Mouse (Mus musculus) cortical plate, adult 2 months (tissue): ENCODE results near the gene Pfn1. TPM values are rescaled to one million over a fixed set of nuclear protein-coding genes. Genes with fewer than 3 reads are reported as not detected.

Experiments used
- H3K27ac ChIP-seq: fragments of 200-500 bp; 2 replicates; pipeline ENCODE4 v1.5.1; 2012; ENCODE audit warnings: low read length, control low read depth, inconsistent platforms; ENCODE audit not compliant: insufficient read depth
- H3K4me1 ChIP-seq: fragments of 200-500 bp; 2 replicates; pipeline ENCODE4 v1.6.1; 2011; ENCODE audit warnings: low read length; ENCODE audit not compliant: control insufficient read depth, insufficient read depth
- H3K4me3 ChIP-seq: fragments of 200-500 bp; 2 replicates; pipeline ENCODE4 v1.5.1; 2011; ENCODE audit warnings: mild to moderate bottlenecking, low read length, control low read depth; ENCODE audit not compliant: insufficient read depth
- CTCF ChIP-seq: fragments of 200-500 bp; IDR thresholded peaks from 2 replicates; pipeline ENCODE4 v1.5.1; 2011; ENCODE audit warnings: mild to moderate bottlenecking, control low read depth, low read length; ENCODE audit not compliant: insufficient read depth; ENCODE audit errors: extremely low read depth
- POLR2A ChIP-seq: fragments of 200-500 bp; IDR thresholded peaks from 2 replicates; pipeline ENCODE4 v1.6.1; 2011; ENCODE audit warnings: mild to moderate bottlenecking, low read length, control low read depth; ENCODE audit not compliant: insufficient read depth; ENCODE audit errors: extremely low read depth
- polyA plus RNA-seq: library from polyadenylated mRNA; depleted of rRNA; stranded (reverse); fragments of >200 nt; gene quantifications from 2 replicates; pipeline ENCODE4 v1.2.3, GENCODE M21; 2012; rRNA removed

Gene Pfn1
- polyA plus RNA-seq: 270 and 277 TPM in 2 replicates

DNA sequence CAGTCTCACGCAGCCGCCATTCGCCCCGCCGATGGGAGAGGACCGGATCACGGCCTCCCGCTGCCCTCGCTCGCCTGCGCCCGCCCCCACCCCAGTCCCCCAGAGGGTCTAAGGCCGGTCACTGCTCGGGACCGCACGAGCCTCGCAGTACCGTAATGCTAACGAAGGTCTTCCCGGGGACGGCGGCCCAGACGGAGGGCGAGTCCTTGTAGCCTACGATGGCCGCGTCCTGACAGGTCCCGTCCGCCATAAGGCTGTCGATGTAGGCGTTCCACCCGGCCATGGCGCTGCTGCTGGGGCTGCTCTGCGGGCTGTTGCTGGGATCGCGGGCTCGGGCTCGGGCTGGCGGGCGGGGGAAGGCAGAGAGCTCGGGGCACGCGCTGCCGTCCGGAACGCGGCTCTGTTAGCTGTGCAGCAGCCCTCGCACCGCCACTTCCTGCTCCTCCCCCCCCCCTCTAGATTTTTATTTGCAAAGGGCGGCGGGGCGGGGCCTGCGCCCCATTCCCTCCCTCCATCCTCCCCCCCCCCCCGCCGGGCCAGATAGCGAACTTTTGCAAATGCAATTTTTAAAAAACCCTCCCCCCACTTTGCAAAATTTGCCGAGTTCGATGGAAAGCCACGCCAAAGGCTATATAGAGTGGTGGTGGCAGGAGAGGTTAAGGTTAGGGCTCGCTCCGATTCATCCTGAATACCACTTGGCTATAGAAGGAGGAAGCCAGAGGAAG, at the start of gene Pfn1:
Gene Pfn1 (minus strand): TSS at position 447 of the 725 bp plus-strand sequence.
- TF ChIP-seq CTCF: no peak
- TF ChIP-seq POLR2A: peak; percentile 69
- peaks cover 1% of the 10 kb centered on the region; the same call in 1 of the 2 replicates for H3K4me1 ChIP-seq
- peak within 1 kb of the TSS; percentile 100 for H3K27ac ChIP-seq
- peak within 1 kb of the TSS; percentile 100 for H3K4me3 ChIP-seq

DNA sequence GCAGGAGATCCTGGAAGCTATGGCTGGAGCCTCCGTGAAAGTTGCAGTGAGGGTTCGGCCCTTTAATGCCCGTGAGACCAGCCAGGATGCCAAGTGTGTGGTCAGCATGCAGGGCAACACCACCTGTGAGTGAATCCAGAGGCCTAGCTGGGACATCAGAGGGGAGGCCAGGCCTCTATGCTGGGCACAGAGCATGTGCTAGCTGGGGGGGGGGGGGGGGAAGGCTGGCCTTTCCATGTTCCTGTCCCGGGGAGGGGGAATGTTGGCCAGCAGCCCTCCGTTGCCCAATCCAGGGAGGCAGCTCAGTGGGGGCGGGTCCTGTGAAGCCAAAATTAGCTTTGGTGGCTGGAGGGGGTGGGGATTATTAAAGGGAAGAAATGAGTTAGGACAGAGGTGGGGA, 48.3 kb upstream of the Pfn1 start:
- TF ChIP-seq CTCF: no peak
- no peak for TF ChIP-seq POLR2A
- H3K4me3 ChIP-seq: no peak overlapping the region; the same call in 1 of the 2 replicates
- peaks cover 2% of the 10 kb centered on the region; the same call in 1 of the 2 replicates for H3K4me1 ChIP-seq
- H3K27ac ChIP-seq: no peak overlapping the region

DNA sequence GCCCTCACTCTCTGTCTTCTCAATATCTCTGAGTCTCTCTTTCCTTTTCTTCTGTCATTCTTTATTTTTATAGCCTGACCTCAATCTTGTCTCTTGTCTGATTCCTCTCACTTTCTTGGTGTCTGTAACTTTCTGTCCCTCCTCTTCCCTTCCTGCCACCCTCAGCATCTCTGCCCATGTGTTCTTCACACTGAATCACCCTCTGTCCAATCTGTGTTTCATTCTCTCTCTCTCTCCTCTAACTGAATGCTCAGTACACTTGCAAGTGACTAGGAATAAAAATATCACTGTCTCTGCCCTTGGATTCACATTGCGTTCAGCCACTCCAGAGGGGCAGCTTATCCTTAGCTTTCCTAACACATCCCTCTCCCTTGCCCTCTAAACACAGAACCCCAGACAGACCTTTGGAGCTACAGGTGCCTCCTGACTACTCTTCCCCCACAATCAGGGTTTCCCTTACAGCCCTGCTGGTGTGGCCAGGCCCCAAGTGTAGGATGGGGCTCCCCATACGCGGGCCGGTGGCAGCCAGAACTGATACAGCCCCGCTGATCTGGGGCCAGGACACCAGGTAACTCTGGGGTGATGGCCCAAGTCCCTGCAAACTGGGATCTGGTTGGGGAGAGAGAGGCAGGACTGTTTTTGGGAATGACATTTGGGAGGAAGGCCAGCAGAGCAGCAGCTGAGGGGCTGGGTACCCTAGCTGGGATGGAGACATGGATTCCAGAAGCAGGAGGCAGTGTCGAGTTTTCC, 47.7 kb upstream of the Pfn1 start:
- Histone ChIP-seq H3K4me3 (peak overlapping the region; percentile 84; the same call in 1 of the 2 replicates), H3K27ac (0 out of 2 replicates have a peak overlapping the region, but pooled peaks have one; percentile 32), H3K4me1 (peaks cover 2% of the 10 kb centered on the region; the same call in 1 of the 2 replicates)
- TF ChIP-seq POLR2A (no peak), CTCF (no peak)

DNA sequence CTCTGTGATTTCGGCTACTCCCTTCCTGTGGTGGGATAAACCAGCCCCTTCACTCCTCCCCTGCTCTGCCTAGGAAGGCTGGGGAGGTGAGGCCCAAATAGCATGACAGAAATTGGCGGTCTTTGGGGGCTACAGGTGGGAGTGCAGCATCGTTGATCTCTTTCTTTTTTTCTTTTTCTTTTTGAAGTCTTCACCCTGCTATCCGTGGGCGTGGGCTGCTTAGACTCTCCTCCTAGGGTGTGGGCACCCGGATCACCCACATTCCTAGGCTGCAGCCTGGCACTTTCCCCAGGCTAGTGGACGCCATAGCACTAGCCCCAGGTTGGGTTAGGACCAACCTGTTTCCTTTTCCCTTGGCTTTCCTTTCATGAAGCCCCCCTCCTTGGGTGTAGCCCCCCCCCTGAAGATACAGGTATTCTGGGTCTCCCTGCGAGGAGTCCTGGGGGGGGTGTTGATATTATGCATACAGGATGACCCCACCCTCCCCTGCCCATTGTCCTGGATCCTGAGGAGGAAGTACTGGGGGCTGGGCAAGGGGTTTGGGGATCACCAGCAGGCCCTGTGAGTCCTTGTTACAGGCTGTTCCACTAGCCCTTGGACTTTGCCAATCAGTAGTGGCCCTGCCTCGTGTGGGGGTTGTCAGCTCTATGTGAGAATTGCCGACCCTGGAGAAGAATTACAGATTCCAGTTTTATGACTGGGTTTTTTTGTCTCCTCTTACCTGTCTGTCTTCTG, 46.9 kb upstream of the Pfn1 start:
- peak overlapping the region; percentile 87 for H3K27ac ChIP-seq

DNA sequence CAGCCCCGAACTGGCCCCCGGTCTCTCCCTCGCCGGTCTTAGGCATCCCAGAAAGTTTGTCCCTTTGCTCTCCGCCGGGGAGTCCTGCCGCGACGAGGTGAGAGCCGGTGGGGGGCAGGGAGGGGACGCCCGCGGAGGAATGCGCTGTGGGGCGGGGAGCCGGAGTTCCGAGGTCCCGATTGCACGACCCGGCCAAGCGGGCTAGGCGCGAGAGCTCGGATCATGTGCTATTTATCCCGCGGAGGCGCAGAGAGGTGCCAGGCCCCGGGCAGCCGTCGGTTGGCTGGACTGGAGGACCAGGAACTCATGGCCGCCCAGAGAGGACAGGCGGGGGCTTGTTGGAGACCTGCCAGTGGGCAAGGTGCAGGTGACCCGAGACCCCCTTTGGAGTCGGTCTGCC, 46.2 kb upstream of the Pfn1 start:
- peak overlapping the region; percentile 87 for H3K27ac ChIP-seq
- TF ChIP-seq POLR2A: no peak
- no peak for TF ChIP-seq CTCF
- H3K4me3 ChIP-seq: peak overlapping the region; percentile 84
- peaks cover 2% of the 10 kb centered on the region; the same call in 1 of the 2 replicates for H3K4me1 ChIP-seq

More for the DNA sequence above, 46.9 kb upstream of the Pfn1 start:
- Histone ChIP-seq H3K4me3 (peak overlapping the region; percentile 84), H3K4me1 (peaks cover 2% of the 10 kb centered on the region; the same call in 1 of the 2 replicates)
- no peak for TF ChIP-seq CTCF
- TF ChIP-seq POLR2A: no peak

DNA sequence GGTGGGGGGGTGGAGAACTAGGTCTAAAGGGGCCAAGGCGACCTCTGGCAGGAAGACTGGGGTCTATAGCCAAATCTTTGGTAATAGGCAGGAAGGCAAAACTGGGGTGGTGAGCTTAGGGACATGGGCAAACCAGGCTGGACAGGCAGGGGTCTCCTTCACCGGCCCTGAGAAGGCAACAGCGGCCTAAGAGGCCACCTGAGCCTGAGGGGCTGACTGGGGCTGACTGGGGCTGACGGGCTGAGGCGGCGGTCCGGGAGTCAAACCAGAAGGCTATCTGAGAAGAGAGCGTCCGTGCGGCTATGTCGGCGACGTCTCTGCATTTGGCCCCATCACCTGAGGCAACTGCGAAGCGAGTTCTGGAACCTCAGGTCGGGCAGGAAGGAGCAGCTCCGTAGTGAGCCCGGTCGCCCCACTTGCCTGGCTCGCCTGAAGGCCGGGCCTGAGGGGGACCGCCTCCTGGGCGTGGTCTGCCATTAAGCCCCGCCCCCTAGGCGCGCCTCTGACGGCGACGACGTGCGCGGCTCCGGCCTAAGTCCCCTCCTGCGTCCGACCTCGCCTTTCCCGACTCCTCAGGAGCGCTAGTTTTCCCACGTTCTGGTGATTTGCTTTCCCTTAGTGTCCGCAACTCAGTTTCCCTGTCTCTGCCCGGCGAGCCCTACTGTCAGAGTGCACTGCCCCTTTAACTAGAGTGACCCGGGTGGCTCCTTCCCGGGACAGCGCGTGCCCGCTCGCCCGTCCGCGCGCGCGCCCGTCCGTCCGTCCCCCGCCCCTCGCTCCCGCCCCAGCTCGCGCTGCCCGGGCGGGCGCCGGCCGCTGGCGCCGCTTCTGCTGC, 45.5 kb upstream of the Pfn1 start, which contains the start of the genes Inca1 and Kif1c:
Gene Inca1 (minus strand): TSS at position 434 of the 835 bp plus-strand sequence.
Gene Kif1c (plus strand): TSS at position 827 of the 835 bp plus-strand sequence.
- peak within 1 kb of the TSS; percentile 88 for H3K27ac ChIP-seq
- TF ChIP-seq CTCF: no peak
- TF ChIP-seq POLR2A: peak; percentile 92

DNA sequence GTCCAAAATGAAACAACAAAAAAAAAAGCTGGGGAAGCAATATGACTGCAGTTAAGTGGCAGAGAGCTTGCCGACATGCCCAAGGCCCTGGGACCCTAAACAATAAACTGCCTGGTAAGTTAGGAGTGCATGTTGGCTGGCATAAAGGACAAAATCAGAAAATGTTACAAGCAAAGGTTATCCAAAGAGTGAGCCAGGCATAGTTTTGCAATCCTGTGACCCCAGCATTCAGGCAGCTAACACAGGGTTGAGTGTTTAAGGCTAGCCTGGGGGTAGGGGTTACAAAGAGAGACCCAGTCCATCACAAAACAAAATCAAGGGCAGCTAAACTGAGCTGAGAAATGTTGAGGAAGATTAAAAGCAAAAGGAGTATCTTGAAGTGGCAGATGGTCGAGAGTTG, 44.6 kb upstream of the Pfn1 start:
- Histone ChIP-seq H3K4me3 (no peak overlapping the region; the same call in 1 of the 2 replicates), H3K27ac (no peak overlapping the region), H3K4me1 (peaks cover 2% of the 10 kb centered on the region; the same call in 1 of the 2 replicates)
- TF ChIP-seq CTCF: no peak
- no peak for TF ChIP-seq POLR2A

More for the DNA sequence above, 45.5 kb upstream of the Pfn1 start, which contains the start of the genes Inca1 and Kif1c:
- peaks cover 2% of the 10 kb centered on the region; the same call in 1 of the 2 replicates for H3K4me1 ChIP-seq
- H3K4me3 ChIP-seq: peak within 1 kb of the TSS; percentile 84

DNA sequence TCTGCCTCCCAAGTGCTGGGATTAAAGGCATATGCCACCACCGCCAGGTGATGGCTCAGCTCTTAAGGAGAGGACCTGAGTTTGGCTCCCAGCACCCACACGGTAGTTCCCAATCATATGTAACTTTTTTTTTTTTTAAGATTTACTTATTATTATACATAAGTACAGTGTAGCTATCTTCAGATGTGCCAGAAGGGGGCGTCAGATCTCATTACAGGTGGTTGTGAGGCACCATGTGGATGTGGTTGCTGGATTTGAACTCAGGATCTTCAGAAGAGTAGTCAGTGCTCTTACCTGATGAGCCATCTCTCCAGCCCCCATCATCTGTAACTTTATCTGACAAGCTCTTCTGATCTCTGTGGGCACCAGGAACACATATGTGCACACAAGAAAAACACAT, 42.9 kb upstream of the Pfn1 start:
- no peak overlapping the region for H3K27ac ChIP-seq
- H3K4me1 ChIP-seq: peaks cover 2% of the 10 kb centered on the region; the same call in 1 of the 2 replicates
- H3K4me3 ChIP-seq: no peak overlapping the region
- no peak for TF ChIP-seq CTCF
- TF ChIP-seq POLR2A: no peak
